Mouse (Mus musculus): ENCODE results near the gene 4930556J24Rik.

- TF ChIP-seq CTCF (IDR thresholded peaks at IDR 0.05; ENCODE audit: low read depth, low read length) (no peak), POLR2A (IDR thresholded peaks at IDR 0.05; ENCODE audit: extremely low read depth, insufficient read depth, low read length) (no peak)
These were observed 36.0 kb upstream of the 4930556J24Rik start for GRCm38 (mm10) chr11:4012616-4013015.
